Mouse (Mus musculus) MEL (cell line): ENCODE results near the gene Guk1.

Experiments
- CTCF ChIP-seq, 3 experiments: IDR thresholded peaks in 2 of 3; conservative IDR thresholded peaks in 1 of 3; 2 replicates each; pipeline ENCODE4 v1.5.1; 2011 to 2012; ENCODE audit warnings: low read length in 3 of 3, low read depth in 2 of 3, mild to moderate bottlenecking in 2 of 3, improper control_type of control experiment in 1 of 3, inconsistent platforms in 1 of 3, mixed read lengths in 1 of 3, moderate library complexity in 1 of 3; ENCODE audit not compliant: control insufficient read depth in 1 of 3, insufficient read depth in 1 of 3, poor library complexity in 1 of 3, severe bottlenecking in 1 of 3
- ELF1 ChIP-seq: IDR thresholded peaks from 2 replicates; pipeline ENCODE4 v1.6.1; 2014; ENCODE audit warnings: low read depth, mild to moderate bottlenecking, inconsistent platforms, low read length, improper control_type of control experiment, moderate library complexity
- EP300 ChIP-seq, 2 experiments: IDR thresholded peaks; 2 replicates each; pipeline ENCODE4 v1.6.1; 2011; ENCODE audit warnings: improper control_type of control experiment in 2 of 2, low read length in 2 of 2, low read depth in 1 of 2, mild to moderate bottlenecking in 1 of 2
- GABPA ChIP-seq: IDR thresholded peaks from 2 replicates; pipeline ENCODE4 v1.6.1; 2012; ENCODE audit warnings: low read depth, mild to moderate bottlenecking, inconsistent platforms, low read length, improper control_type of control experiment, moderate library complexity
- KAT2A ChIP-seq: conservative IDR thresholded peaks from 2 replicates; pipeline ENCODE4 v1.6.1; 2012; ENCODE audit warnings: low read depth, low read length, improper control_type of control experiment, inconsistent platforms
- MAX ChIP-seq: IDR thresholded peaks from 2 replicates; pipeline ENCODE4 v1.6.1; 2011; ENCODE audit warnings: low read length, improper control_type of control experiment
- MAZ ChIP-seq: IDR thresholded peaks from 2 replicates; pipeline ENCODE4 v1.6.1; 2012; ENCODE audit warnings: low read depth, mild to moderate bottlenecking, inconsistent platforms, low read length, improper control_type of control experiment
- POLR2A ChIP-seq, 2 experiments: IDR thresholded peaks; 2 replicates each; pipeline ENCODE4 v1.6.1; 2011 to 2012; ENCODE audit warnings: low read length in 2 of 2, mild to moderate bottlenecking in 2 of 2, control low read depth in 1 of 2, improper control_type of control experiment in 1 of 2, low read depth in 1 of 2, moderate library complexity in 1 of 2; ENCODE audit not compliant: control insufficient read depth in 1 of 2, insufficient read depth in 1 of 2, poor library complexity in 1 of 2
- USF2 ChIP-seq, 2 experiments: IDR thresholded peaks; 2 replicates each; pipeline ENCODE4 v1.6.1; 2011 to 2012; ENCODE audit warnings: improper control_type of control experiment in 2 of 2, low read length in 2 of 2, borderline replicate concordance in 1 of 2, inconsistent platforms in 1 of 2, low read depth in 1 of 2, mild to moderate bottlenecking in 1 of 2; ENCODE audit not compliant: insufficient read depth in 1 of 2
- ZC3H11A ChIP-seq: IDR thresholded peaks from 2 replicates; pipeline ENCODE4 v1.6.1; 2012; ENCODE audit warnings: low read depth, mild to moderate bottlenecking, inconsistent platforms, low read length, improper control_type of control experiment
- ZKSCAN1 ChIP-seq: IDR thresholded peaks from 2 replicates; pipeline ENCODE4 v1.6.1; 2012; ENCODE audit warnings: low read depth, mild to moderate bottlenecking, inconsistent platforms, low read length, improper control_type of control experiment, moderate library complexity

DNA sequence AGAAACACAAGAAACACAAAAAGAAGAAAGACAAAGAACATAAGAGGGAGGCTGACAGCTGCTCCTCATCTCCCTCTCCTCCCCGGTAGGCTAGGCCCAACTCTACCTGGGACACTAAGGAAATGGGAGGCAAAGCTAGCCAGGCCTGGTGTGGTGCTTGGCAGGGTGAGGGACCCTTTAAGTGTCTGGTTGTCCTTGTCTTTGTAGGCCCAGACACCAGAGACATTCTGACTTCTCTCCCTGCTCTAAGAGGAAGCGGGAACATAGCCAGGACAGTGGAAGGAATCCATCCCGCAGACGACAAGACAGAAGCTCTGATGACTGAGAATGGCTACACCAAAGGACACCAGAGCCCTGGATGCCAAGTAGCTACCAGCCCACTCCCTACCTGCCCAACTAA is 18.0 kb upstream of the Guk1 start:
- TF ChIP-seq KAT2A: no peak
- no peak for TF ChIP-seq CTCF (IDR thresholded peaks at IDR 0.05 in 2 of 3, conservative IDR thresholded peaks at IDR 0.05 in 1 of 3; ENCODE audit: control insufficient read depth in 1 of 3, insufficient read depth in 1 of 3, low read depth in 2 of 3, low read length in 3 of 3, poor library complexity in 1 of 3, severe bottlenecking in 1 of 3)
- TF ChIP-seq USF2 (IDR thresholded peaks at IDR 0.05; ENCODE audit: borderline replicate concordance in 1 of 2, insufficient read depth in 1 of 2, low read depth in 1 of 2, low read length in 2 of 2): no peak
- no peak for TF ChIP-seq EP300 (IDR thresholded peaks at IDR 0.05; ENCODE audit: low read depth in 1 of 2, low read length in 2 of 2)
- TF ChIP-seq ZC3H11A: no peak
- TF ChIP-seq GABPA: no peak
- peak in 1 of 2 experiments; percentile 37; a peak in 1 of 4 replicates for TF ChIP-seq POLR2A (IDR thresholded peaks at IDR 0.05; ENCODE audit: control insufficient read depth in 1 of 2, insufficient read depth in 1 of 2, low read depth in 1 of 2, low read length in 2 of 2, poor library complexity in 1 of 2)
- no peak for TF ChIP-seq ELF1
- no peak for TF ChIP-seq ZKSCAN1
- TF ChIP-seq MAZ: no peak
- TF ChIP-seq MAX: no peak
